Mouse (Mus musculus): Measurements from ENCODE around the gene Borcs5. TPM values are rescaled to one million over a fixed set of nuclear protein-coding genes. Genes with fewer than 3 reads are reported as not detected.

Gene Borcs5
- polyA plus RNA-seq (2014; fragmentation: Nextera tagmentation; extraction: Ambion mirVana), result 16.2 and 18.2 TPM in 2 replicates

DNA sequence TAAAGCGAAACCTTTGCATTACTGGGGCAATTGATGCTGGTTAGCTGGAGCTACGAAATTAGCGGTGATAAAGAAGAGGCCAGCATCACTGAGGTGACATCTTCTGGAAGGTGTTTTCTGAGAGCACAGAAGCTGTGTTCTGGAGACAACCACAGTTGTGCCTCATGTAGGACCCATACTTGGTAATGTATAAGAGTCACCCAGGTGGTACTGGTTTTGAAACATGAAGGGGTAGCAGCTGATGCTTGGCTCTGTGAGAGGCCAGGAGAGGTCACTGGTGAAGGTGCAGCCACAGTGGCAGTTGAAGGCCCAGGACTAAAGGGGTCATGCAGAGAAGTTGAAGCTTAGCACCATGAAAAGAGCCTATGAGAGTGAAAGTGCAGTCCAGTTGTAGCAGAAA, at the start of gene Borcs5:
Gene Borcs5 (plus strand): TSS at position 301 of the 400 bp plus-strand sequence.
- 92% methylated on average over 3 of the region's 3 CpGs for WGBS
- Histone ChIP-seq H3K4me2 (replicated peaks; ENCODE audit: low read depth, low read length) (no peak within 1 kb of the TSS), H3K27me3 (ENCODE audit: control insufficient read depth, insufficient read depth, low read length) (no peaks in the 10 kb centered on the region), H3K36me3 (ENCODE audit: control insufficient read depth, insufficient read depth, low read length) (no peaks in the 10 kb centered on the region), H3K27ac (ENCODE audit: low read depth, low read length) (no peak within 1 kb of the TSS), H3K4me3 (ENCODE audit: low read length) (no peak within 1 kb of the TSS), H3K9me3 (ENCODE audit: control insufficient read depth, low read length) (no peaks in the 10 kb centered on the region), H3K4me1 (ENCODE audit: control insufficient read depth, insufficient read depth, low read length) (no peaks in the 10 kb centered on the region), H3K9ac (ENCODE audit: low read depth, low read length) (no peak within 1 kb of the TSS)
- ATAC-seq (ENCODE audit: low FRiP score, low TSS enrichment), result no peak

GRCm38 (mm10) chr6:134591614-134592013, 47.7 kb upstream of the Borcs5 start:
- no peak overlapping the region for H3K4me2 ChIP-seq (replicated peaks; ENCODE audit: low read depth, low read length)
- H3K9me3 ChIP-seq (ENCODE audit: control insufficient read depth, low read length), result no peaks in the 10 kb centered on the region
- no peak overlapping the region for H3K27ac ChIP-seq (ENCODE audit: low read depth, low read length)
- no peaks in the 10 kb centered on the region for H3K36me3 ChIP-seq (ENCODE audit: control insufficient read depth, insufficient read depth, low read length)
- H3K27me3 ChIP-seq (ENCODE audit: control insufficient read depth, insufficient read depth, low read length), result no peaks in the 10 kb centered on the region
- ATAC-seq (ENCODE audit: low FRiP score, low TSS enrichment), result no peak
- 0 out of 2 replicates have a peak, but pooled peaks cover 3% of the 10 kb centered on the region for H3K4me1 ChIP-seq (ENCODE audit: control insufficient read depth, insufficient read depth, low read length)
- WGBS, result 84% methylated on average over 2 of the region's 2 CpGs
- no peak overlapping the region for H3K4me3 ChIP-seq (ENCODE audit: low read length)
- H3K9ac ChIP-seq (ENCODE audit: low read depth, low read length), result no peak overlapping the region

GRCm38 (mm10) chr6:134594569-134595442, 44.5 kb upstream of the Borcs5 start:
- 63% methylated on average over 20 of the region's 21 CpGs for WGBS
- Histone ChIP-seq H3K27ac (ENCODE audit: low read depth, low read length) (no peak overlapping the region; the same call in 1 of the 2 replicates), H3K4me1 (ENCODE audit: control insufficient read depth, insufficient read depth, low read length) (no peaks in the 10 kb centered on the region), H3K27me3 (ENCODE audit: control insufficient read depth, insufficient read depth, low read length) (no peaks in the 10 kb centered on the region), H3K9me3 (ENCODE audit: control insufficient read depth, low read length) (no peaks in the 10 kb centered on the region), H3K4me2 (replicated peaks; ENCODE audit: low read depth, low read length) (no peak overlapping the region), H3K9ac (ENCODE audit: low read depth, low read length) (no peak overlapping the region), H3K4me3 (ENCODE audit: low read length) (no peak overlapping the region), H3K36me3 (ENCODE audit: control insufficient read depth, insufficient read depth, low read length) (no peaks in the 10 kb centered on the region)
- no peak; the same call in 1 of the 2 replicates for ATAC-seq (ENCODE audit: low FRiP score, low TSS enrichment)

DNA sequence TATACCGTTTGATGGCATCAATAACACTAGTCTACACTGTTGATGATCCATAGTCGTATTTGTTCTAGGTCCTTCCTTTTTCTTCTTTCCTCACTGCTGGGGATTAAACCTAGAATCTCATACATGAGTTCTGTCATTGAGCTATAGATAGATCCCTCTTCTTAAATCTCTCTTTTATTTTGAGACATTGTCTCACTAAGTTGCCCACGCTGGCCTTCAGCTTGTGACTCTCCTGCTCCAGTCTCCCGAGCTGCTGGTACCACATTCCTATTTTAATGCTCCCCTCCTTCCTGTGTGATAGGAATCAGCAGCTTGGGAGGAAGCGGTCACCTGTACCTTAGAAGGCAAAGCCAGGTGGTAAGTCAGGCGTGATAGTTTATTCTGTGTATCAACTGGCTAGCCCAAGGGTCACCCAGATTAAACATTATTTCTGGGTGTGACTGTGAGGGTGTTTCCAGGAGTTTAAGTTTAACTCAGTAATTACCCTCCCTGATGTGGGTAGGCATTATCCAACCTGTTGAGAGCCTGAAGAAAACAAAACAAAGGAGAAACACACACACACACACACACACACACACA, 41.6 kb upstream of the Borcs5 start:
- H3K9me3 ChIP-seq (ENCODE audit: control insufficient read depth, low read length), result no peaks in the 10 kb centered on the region
- H3K4me1 ChIP-seq (ENCODE audit: control insufficient read depth, insufficient read depth, low read length), result peaks cover 7% of the 10 kb centered on the region; the same call in 1 of the 2 replicates
- H3K9ac ChIP-seq (ENCODE audit: low read depth, low read length), result no peak overlapping the region
- H3K27ac ChIP-seq (ENCODE audit: low read depth, low read length), result no peak overlapping the region; the same call in 1 of the 2 replicates
- no peaks in the 10 kb centered on the region for H3K27me3 ChIP-seq (ENCODE audit: control insufficient read depth, insufficient read depth, low read length)
- no peak overlapping the region for H3K4me3 ChIP-seq (ENCODE audit: low read length)
- no peak overlapping the region for H3K4me2 ChIP-seq (replicated peaks; ENCODE audit: low read depth, low read length)
- 66% methylated on average over 6 of the region's 6 CpGs for WGBS
- no peaks in the 10 kb centered on the region for H3K36me3 ChIP-seq (ENCODE audit: control insufficient read depth, insufficient read depth, low read length)
- peak; percentile 41; the same call in 1 of the 2 replicates for ATAC-seq (ENCODE audit: low FRiP score, low TSS enrichment)

- no peak overlapping the region for H3K4me3 ChIP-seq (ENCODE audit: low read length)
- no peak for ATAC-seq (ENCODE audit: low FRiP score, low TSS enrichment)
- H3K27ac ChIP-seq (ENCODE audit: low read depth, low read length), result no peak overlapping the region
- H3K27me3 ChIP-seq (ENCODE audit: control insufficient read depth, insufficient read depth, low read length), result no peaks in the 10 kb centered on the region
- H3K9ac ChIP-seq (ENCODE audit: low read depth, low read length), result no peak overlapping the region
- H3K9me3 ChIP-seq (ENCODE audit: control insufficient read depth, low read length), result no peaks in the 10 kb centered on the region
- 69% methylated on average over 1 of the region's 1 CpGs for WGBS
- H3K4me1 ChIP-seq (ENCODE audit: control insufficient read depth, insufficient read depth, low read length), result peaks cover 12% of the 10 kb centered on the region; the same call in 1 of the 2 replicates
- no peaks in the 10 kb centered on the region for H3K36me3 ChIP-seq (ENCODE audit: control insufficient read depth, insufficient read depth, low read length)
- no peak overlapping the region for H3K4me2 ChIP-seq (replicated peaks; ENCODE audit: low read depth, low read length)
Observed at GRCm38 (mm10) chr6:134599239-134599638, 40.1 kb upstream of the Borcs5 start.

DNA sequence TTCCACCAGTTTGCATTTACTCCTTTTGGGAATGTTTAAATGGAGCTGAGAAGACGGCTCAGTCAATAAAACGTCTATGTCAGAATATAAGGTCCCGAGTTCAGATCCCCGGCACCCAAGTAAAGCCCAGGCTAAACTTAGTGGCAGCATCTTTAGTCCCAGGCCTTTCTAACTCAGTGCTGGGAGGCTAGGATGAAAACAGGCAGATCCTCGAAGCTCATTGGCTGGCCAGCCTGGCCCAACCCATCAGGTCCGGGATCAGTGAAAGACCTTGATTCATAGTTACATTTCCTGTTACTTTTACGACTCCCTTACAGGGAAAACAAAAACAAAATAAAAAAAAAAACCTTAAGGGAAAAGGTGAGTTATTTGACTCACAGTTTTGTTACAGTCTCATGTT, 38.2 kb upstream of the Borcs5 start:
- H3K27ac ChIP-seq (ENCODE audit: low read depth, low read length), result peak overlapping the region; percentile 81; the same call in 1 of the 2 replicates
- WGBS, result 51% methylated on average over 7 of the region's 7 CpGs

GRCm38 (mm10) chr6:134601766-134602165, 37.5 kb upstream of the Borcs5 start:
- Histone ChIP-seq H3K4me1 (ENCODE audit: control insufficient read depth, insufficient read depth, low read length) (peaks cover 20% of the 10 kb centered on the region; the same call in 1 of the 2 replicates), H3K4me2 (replicated peaks; ENCODE audit: low read depth, low read length) (peak overlapping the region; percentile 19; the same call in 1 of the 2 replicates), H3K36me3 (ENCODE audit: control insufficient read depth, insufficient read depth, low read length) (no peaks in the 10 kb centered on the region), H3K9me3 (ENCODE audit: control insufficient read depth, low read length) (no peaks in the 10 kb centered on the region), H3K9ac (ENCODE audit: low read depth, low read length) (no peak overlapping the region), H3K27me3 (ENCODE audit: control insufficient read depth, insufficient read depth, low read length) (no peaks in the 10 kb centered on the region), H3K27ac (ENCODE audit: low read depth, low read length) (peak overlapping the region; percentile 81; the same call in 1 of the 2 replicates), H3K4me3 (ENCODE audit: low read length) (no peak overlapping the region)
- 10% methylated on average over 3 of the region's 3 CpGs for whole genome bisulfite sequencing
- peak; percentile 9; the same call in 1 of the 2 replicates for ATAC-seq (ENCODE audit: low FRiP score, low TSS enrichment)

More for the DNA sequence above, 38.2 kb upstream of the Borcs5 start:
- H3K9ac ChIP-seq (ENCODE audit: low read depth, low read length), result no peak overlapping the region
- peaks cover 13% of the 10 kb centered on the region; the same call in 1 of the 2 replicates for H3K4me1 ChIP-seq (ENCODE audit: control insufficient read depth, insufficient read depth, low read length)
- H3K27me3 ChIP-seq (ENCODE audit: control insufficient read depth, insufficient read depth, low read length), result no peaks in the 10 kb centered on the region
- H3K4me3 ChIP-seq (ENCODE audit: low read length), result no peak overlapping the region
- no peaks in the 10 kb centered on the region for H3K36me3 ChIP-seq (ENCODE audit: control insufficient read depth, insufficient read depth, low read length)
- no peak overlapping the region for H3K4me2 ChIP-seq (replicated peaks; ENCODE audit: low read depth, low read length)
- no peak for ATAC-seq (ENCODE audit: low FRiP score, low TSS enrichment)
- no peaks in the 10 kb centered on the region for H3K9me3 ChIP-seq (ENCODE audit: control insufficient read depth, low read length)

DNA sequence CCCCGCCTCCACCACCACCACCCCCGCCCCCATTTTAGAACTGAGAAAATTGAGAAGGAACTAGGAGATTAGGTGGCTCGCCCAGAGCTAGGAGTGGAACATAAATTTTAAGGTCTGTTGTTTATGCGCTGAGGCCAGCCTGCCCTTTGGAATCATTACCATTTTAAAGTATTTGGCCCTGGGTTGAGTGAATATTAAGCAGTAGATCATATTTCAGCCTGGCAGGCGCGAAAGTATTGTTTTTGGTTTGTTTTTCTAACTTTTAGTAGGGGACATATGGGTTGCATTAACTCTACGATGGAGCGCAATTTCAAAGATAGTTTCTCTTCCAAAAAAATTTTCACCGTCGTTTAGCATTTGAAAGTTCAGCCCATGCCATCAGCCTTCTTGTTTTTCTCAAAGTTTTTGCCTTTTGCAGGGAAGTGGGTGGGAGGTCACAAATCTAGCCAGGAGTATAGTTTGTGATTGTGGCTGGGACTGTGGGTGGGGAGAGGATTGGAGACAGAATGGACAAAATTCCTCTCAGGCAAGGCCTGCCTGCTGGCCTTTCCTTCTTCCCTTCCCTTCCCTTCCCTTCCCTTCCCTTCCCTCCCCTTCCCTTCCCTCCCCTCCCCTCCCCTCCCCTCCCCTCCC, 36.8 kb upstream of the Borcs5 start:
- H3K4me3 ChIP-seq (ENCODE audit: low read length), result no peak overlapping the region
- no peaks in the 10 kb centered on the region for H3K36me3 ChIP-seq (ENCODE audit: control insufficient read depth, insufficient read depth, low read length)
- H3K4me2 ChIP-seq (replicated peaks; ENCODE audit: low read depth, low read length), result no peak overlapping the region
- peak overlapping the region; percentile 48; the same call in 1 of the 2 replicates for H3K27ac ChIP-seq (ENCODE audit: low read depth, low read length)
- H3K4me1 ChIP-seq (ENCODE audit: control insufficient read depth, insufficient read depth, low read length), result peaks cover 26% of the 10 kb centered on the region
- no peak overlapping the region for H3K9ac ChIP-seq (ENCODE audit: low read depth, low read length)
- no peaks in the 10 kb centered on the region for H3K27me3 ChIP-seq (ENCODE audit: control insufficient read depth, insufficient read depth, low read length)
- whole genome bisulfite sequencing, result 12% methylated on average over 10 of the region's 10 CpGs
- peak; percentile 70 for ATAC-seq (ENCODE audit: low FRiP score, low TSS enrichment)
- H3K9me3 ChIP-seq (ENCODE audit: control insufficient read depth, low read length), result no peaks in the 10 kb centered on the region

Measured in kidney, embryonic 14.5 days (tissue).